Mouse (Mus musculus) lung, embryonic 15.5 days (tissue): ENCODE results near the gene Srebf2. TPM values are rescaled to one million over a fixed set of nuclear protein-coding genes. Genes with fewer than 3 reads are reported as not detected.
"Not testable (repeated sequence)": the region's sequence is repeated elsewhere in the genome, so short reads cannot be mapped to it uniquely, and the experiment has no call there.

Experiments used
- ATAC-seq: fragments of 200-750 bp; cut with Nextera tagmentation; 2 replicates; pipeline ENCODE4 v1.8.0; 2017; ENCODE audit warnings: moderate number of reproducible peaks, borderline replicate concordance; ENCODE audit not compliant: low FRiP score, low TSS enrichment; ENCODE audit errors: extremely low read depth
- H3K27ac ChIP-seq: fragments of 300-500 bp; sonication (generic); 2 replicates; pipeline ENCODE4 v1.5.1; 2015; ENCODE audit warnings: moderate library complexity, mild to moderate bottlenecking, inconsistent platforms
- H3K27me3 ChIP-seq: fragments of 300-500 bp; sonication (generic); 2 replicates; pipeline ENCODE4 v1.6.1; 2015; ENCODE audit warnings: inconsistent platforms
- H3K36me3 ChIP-seq: fragments of 300-500 bp; sonication (generic); 2 replicates; pipeline ENCODE4 v1.6.1; 2015; ENCODE audit warnings: inconsistent platforms
- H3K4me1 ChIP-seq: fragments of 300-500 bp; sonication (generic); 2 replicates; pipeline ENCODE4 v1.6.1; 2015; ENCODE audit warnings: inconsistent platforms
- H3K4me2 ChIP-seq: fragments of 300-500 bp; sonication (generic); 2 replicates; pipeline ENCODE4 v1.6.1; 2015; ENCODE audit warnings: inconsistent platforms, mild to moderate bottlenecking, moderate library complexity
- H3K4me3 ChIP-seq: fragments of 300-500 bp; sonication (generic); 2 replicates; pipeline ENCODE4 v1.5.1; 2015; ENCODE audit warnings: mild to moderate bottlenecking, inconsistent platforms
- H3K9ac ChIP-seq: fragments of 300-500 bp; sonication (generic); 2 replicates; pipeline ENCODE4 v1.6.1; 2015; ENCODE audit warnings: inconsistent platforms
- H3K9me3 ChIP-seq: fragments of 300-500 bp; sonication (generic); 2 replicates; pipeline ENCODE4 v1.6.1; 2016; ENCODE audit warnings: inconsistent platforms
- whole genome bisulfite sequencing: fragments of 180-500 bp; shearing (Covaris S2); methylation state at CpG from one replicate; pipeline ENCODE4 v1.1.7; 2015; 5-methylcytosine and 5-hydroxymethylcytosine counted together
- polyA plus RNA-seq: library from polyadenylated mRNA; unstranded; fragments of >200 nt; fragmentation: Nextera tagmentation; extraction: Ambion mirVana; gene quantifications from 2 replicates; pipeline ENCODE4 v1.2.1, GENCODE M21; 2015

The Srebf2 gene
- 126 and 132 TPM in 2 replicates for polyA plus RNA-seq

GRCm38 (mm10) chr15:82146770-82147610 is at the start of gene Srebf2:
Gene Srebf2 (plus strand): TSS chr15:82147181.
- ATAC-seq: peak; percentile 97
- Histone ChIP-seq H3K4me1 (peaks cover 36% of the 10 kb centered on the region), H3K4me3 (peak within 1 kb of the TSS; percentile 90), H3K4me2 (peak within 1 kb of the TSS; percentile 80), H3K27ac (peak within 1 kb of the TSS; percentile 93), H3K9me3 (no peaks in the 10 kb centered on the region), H3K27me3 (no peaks in the 10 kb centered on the region), H3K36me3 (no peaks in the 10 kb centered on the region), H3K9ac (peak within 1 kb of the TSS; percentile 81)
- WGBS: under 1% methylated on average over 79 of the region's 79 CpGs

GRCm38 (mm10) chr15:82106953-82107555 is 39.9 kb upstream of the Srebf2 start:
- H3K4me1 ChIP-seq: no peaks in the 10 kb centered on the region
- H3K36me3 ChIP-seq: no peaks in the 10 kb centered on the region
- H3K9ac ChIP-seq: no peak overlapping the region
- H3K27me3 ChIP-seq: no peaks in the 10 kb centered on the region
- H3K4me3 ChIP-seq: no peak overlapping the region
- no peak for ATAC-seq
- H3K27ac ChIP-seq: no peak overlapping the region
- no peaks in the 10 kb centered on the region for H3K9me3 ChIP-seq
- 20% methylated on average over 8 of the region's 8 CpGs for WGBS
- no peak overlapping the region for H3K4me2 ChIP-seq

GRCm38 (mm10) chr15:82120544-82120943 is 26.4 kb upstream of the Srebf2 start:
- no peaks in the 10 kb centered on the region for H3K36me3 ChIP-seq
- H3K27me3 ChIP-seq: 0 out of 2 replicates have a peak, but pooled peaks cover 6% of the 10 kb centered on the region
- H3K4me1 ChIP-seq: no peaks in the 10 kb centered on the region
- H3K9me3 ChIP-seq: no peaks in the 10 kb centered on the region
- no peak for ATAC-seq
- H3K4me2 ChIP-seq: no peak overlapping the region
- no peak overlapping the region for H3K9ac ChIP-seq
- no peak overlapping the region for H3K4me3 ChIP-seq
- H3K27ac ChIP-seq: no peak overlapping the region
- 73% methylated on average over 8 of the region's 8 CpGs for WGBS

- not testable (repeated sequence) for H3K9ac ChIP-seq, H3K27ac ChIP-seq, H3K36me3 ChIP-seq, H3K9me3 ChIP-seq, H3K4me3 ChIP-seq, H3K27me3 ChIP-seq, ATAC-seq
- Histone ChIP-seq H3K4me2 (peak overlapping the region; percentile 93), H3K4me1 (peaks cover 16% of the 10 kb centered on the region; the same call in 1 of the 2 replicates)
- 85% methylated on average over 4 of the region's 4 CpGs for WGBS
Measured at GRCm38 (mm10) chr15:82126690-82127089, 20.3 kb upstream of the Srebf2 start.

GRCm38 (mm10) chr15:82127426-82128374 is 19.3 kb upstream of the Srebf2 start, which contains the start of gene Ccdc134:
Gene Ccdc134 (plus strand): TSS chr15:82127922.
- Histone ChIP-seq H3K27me3 (0 out of 2 replicates have a peak, but pooled peaks cover 6% of the 10 kb centered on the region), H3K9me3 (no peaks in the 10 kb centered on the region), H3K36me3 (no peaks in the 10 kb centered on the region), H3K4me3 (peak within 1 kb of the TSS; percentile 70), H3K9ac (peak within 1 kb of the TSS; percentile 58), H3K4me2 (peak within 1 kb of the TSS; percentile 93), H3K4me1 (peaks cover 16% of the 10 kb centered on the region; the same call in 1 of the 2 replicates), H3K27ac (peak within 1 kb of the TSS; percentile 76)
- ATAC-seq: peak; percentile 99
- WGBS: 1% methylated on average over 74 of the region's 74 CpGs

GRCm38 (mm10) chr15:82128398-82128797 is 18.6 kb upstream of the Srebf2 start:
- no peaks in the 10 kb centered on the region for H3K9me3 ChIP-seq
- peaks cover 16% of the 10 kb centered on the region; the same call in 1 of the 2 replicates for H3K4me1 ChIP-seq
- H3K27ac ChIP-seq: peak overlapping the region; percentile 76; the same call in 1 of the 2 replicates
- H3K27me3 ChIP-seq: 0 out of 2 replicates have a peak, but pooled peaks cover 4% of the 10 kb centered on the region
- peak overlapping the region; percentile 58 for H3K9ac ChIP-seq
- H3K4me2 ChIP-seq: peak overlapping the region; percentile 93
- 2% methylated on average over 5 of the region's 5 CpGs for WGBS
- no peaks in the 10 kb centered on the region for H3K36me3 ChIP-seq
- peak overlapping the region; percentile 70 for H3K4me3 ChIP-seq
- ATAC-seq: no peak

GRCm38 (mm10) chr15:82130599-82130998 is 16.4 kb upstream of the Srebf2 start:
- no peak overlapping the region for H3K4me3 ChIP-seq
- H3K4me1 ChIP-seq: peaks cover 16% of the 10 kb centered on the region; the same call in 1 of the 2 replicates
- H3K9ac ChIP-seq: no peak overlapping the region
- no peaks in the 10 kb centered on the region for H3K27me3 ChIP-seq
- no peaks in the 10 kb centered on the region for H3K36me3 ChIP-seq
- H3K27ac ChIP-seq: no peak overlapping the region
- 57% methylated on average over 7 of the region's 7 CpGs for WGBS
- ATAC-seq: no peak
- H3K9me3 ChIP-seq: no peaks in the 10 kb centered on the region
- H3K4me2 ChIP-seq: no peak overlapping the region

GRCm38 (mm10) chr15:82135372-82135771 is 11.6 kb upstream of the Srebf2 start:
- 0 out of 2 replicates have a peak, but pooled peaks cover 2% of the 10 kb centered on the region for H3K36me3 ChIP-seq

GRCm38 (mm10) chr15:82138565-82138964 is 8.4 kb upstream of the Srebf2 start:
- no peaks in the 10 kb centered on the region for H3K4me1 ChIP-seq
- 45% methylated on average over 4 of the region's 4 CpGs for WGBS
- no peak overlapping the region for H3K27ac ChIP-seq
- H3K4me2 ChIP-seq: no peak overlapping the region
- H3K36me3 ChIP-seq: 0 out of 2 replicates have a peak, but pooled peaks cover 2% of the 10 kb centered on the region
- H3K27me3 ChIP-seq: no peaks in the 10 kb centered on the region
- H3K4me3 ChIP-seq: no peak overlapping the region
- no peak for ATAC-seq
- H3K9me3 ChIP-seq: no peaks in the 10 kb centered on the region
- H3K9ac ChIP-seq: no peak overlapping the region

More at GRCm38 (mm10) chr15:82135372-82135771, 11.6 kb upstream of the Srebf2 start:
- H3K9ac ChIP-seq: no peak overlapping the region
- no peaks in the 10 kb centered on the region for H3K27me3 ChIP-seq
- no peak overlapping the region for H3K4me3 ChIP-seq
- no peaks in the 10 kb centered on the region for H3K9me3 ChIP-seq
- H3K27ac ChIP-seq: no peak overlapping the region
- H3K4me2 ChIP-seq: no peak overlapping the region
- WGBS: 72% methylated on average over 4 of the region's 4 CpGs
- ATAC-seq: no peak
- no peaks in the 10 kb centered on the region for H3K4me1 ChIP-seq

GRCm38 (mm10) chr15:82139196-82139595 is 7.8 kb upstream of the Srebf2 start:
- Histone ChIP-seq H3K4me2 (no peak overlapping the region), H3K4me1 (no peaks in the 10 kb centered on the region), H3K27me3 (no peaks in the 10 kb centered on the region), H3K9ac (no peak overlapping the region), H3K9me3 (no peaks in the 10 kb centered on the region), H3K27ac (no peak overlapping the region), H3K4me3 (no peak overlapping the region), H3K36me3 (0 out of 2 replicates have a peak, but pooled peaks cover 2% of the 10 kb centered on the region)
- no peak; the same call in 1 of the 2 replicates for ATAC-seq
- WGBS: 91% methylated on average over 8 of the region's 8 CpGs

- Histone ChIP-seq H3K27me3 (no peaks in the 10 kb centered on the region), H3K4me1 (peaks cover 4% of the 10 kb centered on the region), H3K36me3 (0 out of 2 replicates have a peak, but pooled peaks cover 2% of the 10 kb centered on the region), H3K9me3 (no peaks in the 10 kb centered on the region), H3K9ac (no peak overlapping the region), H3K4me2 (no peak overlapping the region), H3K27ac (no peak overlapping the region), H3K4me3 (no peak overlapping the region)
- WGBS: 85% methylated on average over 3 of the region's 3 CpGs
- ATAC-seq: no peak
Measured at GRCm38 (mm10) chr15:82140355-82140754, 6.6 kb upstream of the Srebf2 start.
